Mouse (Mus musculus): ENCODE results near the gene Ddx20. TPM values are rescaled to one million over a fixed set of nuclear protein-coding genes. Genes with fewer than 3 reads are reported as not detected.

Ddx20 gene
- total RNA-seq, 4 experiments from 2014 or later: 9.0 to 11.7 (median 10.7) TPM

DNA sequence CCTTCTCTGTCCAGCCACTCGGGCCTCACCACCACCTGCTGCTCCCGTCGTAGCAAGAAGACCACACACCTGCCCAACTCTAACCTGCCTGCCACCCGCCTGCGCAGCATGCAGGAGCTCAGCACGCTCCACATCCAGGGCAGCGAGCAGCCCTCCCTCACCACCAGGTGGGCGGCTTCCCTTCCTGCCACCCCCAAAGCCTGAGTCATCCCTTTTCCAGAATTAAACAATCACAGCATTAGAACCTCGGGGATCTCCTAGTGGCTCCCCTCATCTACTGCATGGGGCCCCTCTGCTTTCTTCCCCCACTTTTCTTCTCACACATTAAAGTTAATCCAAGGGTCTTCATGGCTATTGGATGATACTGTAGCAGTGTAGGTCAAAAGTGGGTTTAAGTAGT lies 19.2 kb downstream of the Ddx20 start:
- no peak for DNase-seq (ENCODE audit: low spot score)

DNA sequence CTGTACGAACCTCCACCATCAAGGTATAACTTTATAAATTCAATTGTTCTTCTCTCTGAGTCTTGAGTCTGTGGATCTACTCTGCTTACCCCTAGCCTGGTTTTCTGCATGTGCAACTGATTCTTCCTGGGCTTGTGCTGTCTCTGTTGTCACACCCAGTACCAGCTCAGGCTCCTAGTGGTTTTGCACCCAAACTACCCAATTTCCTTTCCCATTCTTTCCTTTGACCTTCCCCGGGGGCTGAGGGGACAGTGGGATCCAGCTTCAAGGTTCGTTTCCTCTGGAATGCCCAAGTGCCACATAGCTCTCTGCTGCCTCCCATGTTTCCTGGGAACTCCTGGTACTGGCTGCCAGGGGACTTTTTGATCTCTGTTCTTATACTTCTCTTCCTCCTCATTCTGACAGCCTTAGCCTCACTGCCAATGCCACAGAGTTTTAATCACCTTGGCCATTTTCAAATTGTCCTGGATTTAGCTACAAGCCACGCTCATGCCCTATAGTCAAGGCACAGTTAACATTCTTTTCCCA lies 20.3 kb downstream of the Ddx20 start:
- no peak for DNase-seq (ENCODE audit: low spot score)

DNA sequence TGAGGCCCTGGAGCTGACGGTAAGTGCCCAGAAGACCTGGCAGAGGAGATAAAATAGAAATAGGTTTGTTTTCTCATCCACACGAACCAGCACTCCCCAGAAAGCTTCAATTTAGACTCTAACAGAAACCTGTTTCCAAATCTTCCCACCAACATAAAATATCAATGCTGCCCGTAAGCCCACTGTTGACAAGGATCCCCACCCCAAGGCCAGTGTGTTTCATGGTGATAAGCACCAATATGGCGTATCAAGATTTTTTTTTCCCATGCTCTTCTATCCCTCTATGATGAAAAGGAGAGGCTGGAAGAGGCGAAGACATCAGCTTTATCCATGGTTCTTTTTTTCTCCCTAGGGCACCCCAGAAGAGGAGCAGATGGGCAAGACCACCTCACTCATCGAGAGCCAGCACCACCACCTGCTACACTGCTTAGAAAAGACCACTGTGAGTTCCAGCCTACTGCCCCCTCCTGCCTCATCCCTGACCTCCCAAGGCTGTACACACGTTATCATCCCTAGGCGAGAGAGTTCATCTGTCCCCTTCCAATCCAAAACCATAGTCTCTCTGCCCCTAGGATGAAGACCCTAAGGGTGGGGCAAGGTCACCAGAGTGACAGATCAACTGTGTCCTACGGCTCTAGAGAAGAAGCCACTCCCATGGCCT lies 22.1 kb downstream of the Ddx20 start:
- no peak for DNase-seq (ENCODE audit: low spot score)

DNA sequence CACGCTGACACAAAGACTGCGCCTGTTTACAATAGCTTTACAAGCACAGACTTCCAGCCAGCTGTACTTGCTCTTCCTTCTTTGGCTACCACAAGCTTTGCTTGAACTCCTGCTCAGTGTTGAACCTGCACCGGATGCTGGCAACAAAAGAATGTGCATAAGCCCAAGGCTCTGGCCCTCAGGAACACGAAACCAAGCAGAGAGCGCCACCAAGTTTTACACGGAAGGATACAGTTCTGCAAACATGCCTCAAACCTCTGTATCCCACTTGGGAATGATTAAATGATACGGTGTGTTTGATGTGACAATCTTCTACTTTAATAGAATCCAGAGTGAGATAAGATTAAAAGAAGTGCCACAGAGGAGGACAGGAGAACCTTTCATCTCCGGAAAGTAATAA lies 24.3 kb downstream of the Ddx20 start:
- no peak for DNase-seq (ENCODE audit: low spot score)

DNA sequence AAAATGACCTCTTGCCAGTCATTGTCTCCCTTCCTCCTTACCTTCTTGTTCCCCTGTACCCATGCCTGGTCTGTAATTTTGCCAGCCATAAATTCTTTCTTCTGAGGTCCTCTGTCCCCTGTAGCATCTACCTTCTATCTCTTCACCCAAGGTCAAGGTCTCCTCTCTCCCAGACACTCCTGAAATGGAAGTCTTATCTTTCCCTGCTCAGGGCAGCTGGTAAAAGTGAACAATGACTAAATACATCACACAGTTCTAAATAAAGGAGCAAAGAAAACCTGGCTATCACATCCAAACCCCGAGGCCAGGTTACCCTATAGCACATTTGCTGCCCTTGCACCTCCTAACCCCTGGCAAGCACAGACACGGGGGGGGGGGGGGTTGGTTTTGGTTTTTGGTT lies 26.8 kb downstream of the Ddx20 start:
- DNase-seq (ENCODE audit: low spot score): peak; percentile 12

DNA sequence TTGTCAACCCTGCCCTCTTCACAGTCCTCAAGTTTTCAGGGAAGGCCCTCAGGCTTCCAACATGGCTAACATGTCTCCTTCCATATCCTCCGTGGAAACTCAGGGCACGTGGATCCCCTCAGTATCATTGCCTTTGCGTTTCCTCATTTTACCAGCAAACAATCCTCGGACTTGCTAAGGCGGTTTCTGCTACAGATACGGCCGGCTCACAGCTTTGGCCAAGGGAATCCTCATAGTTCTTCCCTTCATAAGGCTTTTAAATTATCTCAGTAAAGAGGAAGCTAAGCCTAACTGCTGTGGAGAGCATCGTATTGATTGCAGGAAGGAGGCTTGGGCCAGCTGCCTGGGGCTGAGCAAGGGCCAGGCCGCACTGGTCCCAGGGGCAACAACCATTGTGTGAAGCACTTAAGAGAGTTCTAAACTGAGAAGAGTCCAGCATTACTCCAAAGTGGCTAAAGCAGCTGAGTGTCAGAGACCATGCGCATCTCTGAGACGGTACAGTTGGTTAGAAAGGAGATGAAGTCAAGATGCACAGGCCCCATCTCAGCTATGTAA lies 32.3 kb downstream of the Ddx20 start:
- peak; percentile 14 for DNase-seq (ENCODE audit: low spot score)

DNA sequence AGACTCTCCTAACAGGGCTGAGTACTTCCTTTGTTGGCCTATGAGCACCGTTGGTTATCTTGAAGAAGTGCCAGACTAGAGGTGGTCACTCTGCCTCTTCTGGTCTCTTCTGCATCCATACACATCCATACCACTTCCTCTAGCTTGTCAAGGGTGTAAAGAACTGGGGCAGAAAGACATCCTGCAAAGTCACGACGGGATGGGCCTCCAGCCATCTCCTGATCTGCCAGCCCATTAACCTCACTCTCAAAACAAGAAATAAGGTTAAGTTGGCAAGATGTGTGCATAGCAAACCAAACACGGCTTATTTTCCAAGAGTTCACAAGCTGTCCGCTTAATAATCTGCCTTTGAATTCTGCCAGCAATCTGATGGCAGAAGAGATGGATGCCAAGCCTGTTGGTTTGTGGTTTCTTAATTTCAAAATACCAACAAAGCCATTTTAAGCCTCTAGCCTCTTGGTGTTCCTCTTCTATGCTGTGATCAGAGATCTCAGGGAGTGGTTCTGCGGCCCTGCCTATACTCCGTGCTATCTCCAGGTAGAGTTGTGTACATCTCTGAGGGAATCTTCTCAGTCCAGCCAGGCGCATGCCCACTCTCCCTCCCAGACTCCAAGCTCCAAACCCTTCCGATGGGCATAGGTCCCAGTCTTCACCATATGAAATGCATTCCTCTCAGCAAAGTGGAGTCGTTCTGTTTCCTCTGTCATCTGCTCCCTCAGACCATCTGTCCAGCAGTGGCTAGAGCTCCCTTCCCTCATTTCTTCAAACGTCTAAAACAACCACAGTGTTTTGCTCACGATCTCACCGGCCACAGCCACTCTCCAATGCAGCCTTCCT lies 33.6 kb downstream of the Ddx20 start:
- DNase-seq (ENCODE audit: low spot score): no peak

DNA sequence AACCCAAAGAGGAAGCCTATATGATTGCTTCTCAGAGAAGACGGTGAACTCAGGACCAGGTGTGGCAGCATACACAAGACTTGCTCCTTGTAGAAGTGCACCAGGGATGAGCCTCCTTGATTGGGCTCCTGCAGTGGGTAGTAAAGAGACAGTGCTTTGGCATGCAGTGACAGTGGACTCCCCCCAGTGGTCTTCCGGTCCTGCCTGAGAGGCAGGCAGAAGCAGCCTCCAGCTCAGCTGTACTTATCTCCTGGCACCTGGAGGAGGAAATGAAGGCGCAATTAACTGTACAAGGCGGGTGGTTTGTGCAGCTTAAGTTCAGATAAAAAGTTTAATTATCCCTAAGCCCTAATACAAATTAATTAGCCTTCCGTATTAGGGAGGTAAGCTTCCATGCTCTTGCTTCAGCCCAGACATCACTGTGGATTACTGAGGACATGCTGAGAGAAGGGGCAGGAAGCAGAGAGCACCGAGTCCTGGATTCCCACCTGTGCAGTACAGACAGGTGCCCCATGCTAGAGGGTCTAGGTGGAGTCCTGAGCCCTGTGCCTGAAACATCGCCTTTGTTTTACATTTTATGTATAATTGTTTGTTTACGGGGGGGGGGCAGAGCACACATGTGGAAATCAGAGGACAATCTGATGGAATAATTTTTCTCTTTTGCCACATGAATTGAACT lies 38.3 kb downstream of the Ddx20 start:
- no peak for DNase-seq (ENCODE audit: low spot score)

DNA sequence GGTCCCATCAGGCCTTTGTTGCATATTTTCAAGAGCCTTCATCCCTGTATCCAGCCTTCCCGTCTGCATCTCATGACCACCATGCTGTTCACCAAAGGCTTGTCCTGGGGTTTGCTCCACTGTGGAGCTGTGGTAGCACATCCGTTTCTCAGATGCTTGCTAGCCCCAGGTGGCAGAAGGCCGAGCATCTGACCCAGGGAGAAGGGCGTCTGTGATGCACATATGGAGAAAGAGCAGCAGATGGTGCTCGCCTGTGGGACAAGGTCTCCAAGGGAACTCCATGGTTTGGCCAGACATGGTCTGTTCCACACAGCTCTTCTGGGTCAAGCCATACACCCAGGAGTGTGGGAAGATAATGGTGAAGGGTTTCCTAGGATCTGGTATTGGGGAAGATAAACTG lies 43.8 kb downstream of the Ddx20 start:
- no peak for DNase-seq (ENCODE audit: low spot score)

DNA sequence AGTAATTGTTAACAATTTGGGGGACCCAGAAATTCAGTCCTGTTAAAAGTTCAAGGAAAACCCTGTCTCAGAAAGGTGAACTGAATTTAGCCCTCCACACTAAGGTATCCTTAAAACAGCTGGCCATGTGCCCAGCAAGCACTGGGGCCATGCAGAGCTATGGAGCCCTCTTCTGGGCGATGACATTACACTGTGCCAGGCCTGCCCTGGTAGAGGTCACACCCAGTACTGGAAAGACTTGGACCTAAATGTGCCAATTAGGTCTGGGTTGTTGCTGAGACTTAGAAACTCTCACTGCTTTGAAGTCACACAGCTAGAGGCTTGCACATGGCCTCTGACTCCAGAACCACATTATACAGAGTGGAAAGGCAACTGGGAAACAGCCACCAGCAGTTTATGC lies 45.2 kb downstream of the Ddx20 start:
- DNase-seq (ENCODE audit: low spot score): peak; percentile 52

DNA sequence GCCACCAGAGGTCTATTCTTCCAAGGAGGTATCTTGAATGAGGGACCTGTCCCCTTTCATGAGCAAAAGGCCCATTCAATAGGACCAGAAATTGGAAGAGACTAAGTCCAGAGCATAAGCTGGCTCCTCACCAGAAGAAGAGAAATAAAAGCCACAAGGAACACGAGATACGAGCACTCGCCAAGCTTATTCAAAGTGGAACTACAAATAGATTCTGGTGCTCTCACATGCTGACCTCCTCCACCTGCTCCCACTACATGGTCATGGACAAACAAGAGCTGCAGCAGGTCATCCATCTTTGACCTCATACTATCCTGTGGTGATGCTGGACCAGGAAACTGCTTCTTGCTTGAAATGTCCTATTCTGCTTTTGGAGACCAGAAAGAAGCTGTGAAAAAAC lies 54.4 kb downstream of the Ddx20 start:
- peak; percentile 19 for DNase-seq (ENCODE audit: low spot score)

DNA sequence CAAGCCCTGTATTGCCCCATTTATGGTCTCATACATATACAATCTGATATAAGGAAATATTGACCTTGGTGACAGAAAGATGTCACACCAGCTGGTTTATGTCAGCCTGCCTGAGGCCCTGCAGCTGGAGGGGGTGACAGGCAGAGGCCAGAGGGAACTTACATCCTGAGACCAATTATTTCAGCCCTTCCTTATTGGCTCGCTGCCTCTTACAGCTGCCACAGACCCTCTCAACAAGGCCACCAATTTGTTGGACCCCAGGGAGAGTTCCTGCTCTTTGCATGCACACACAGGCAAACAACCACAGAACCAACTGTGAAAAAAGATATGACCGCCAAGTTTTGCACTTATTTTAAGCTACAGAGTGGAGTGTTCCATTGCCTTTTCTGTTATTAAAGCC lies 55.1 kb downstream of the Ddx20 start:
- no peak for DNase-seq (ENCODE audit: low spot score)

Other genes starting within 250 kb of the Ddx20 start
- 10 to 100 TPM; 10.1 to 14.5 (median 12.3) TPM for gene Kcnd3, start 235.2 kb downstream of the Ddx20 start, total RNA-seq (2022)
- gene Inka2, start 17.0 kb upstream of the Ddx20 start, total RNA-seq (2022): 10 to 100 TPM; 13.8 to 20.0 (median 16.1) TPM
- gene Rap1a, start 113.8 kb upstream of the Ddx20 start, total RNA-seq (2022): 100 to 1,000 TPM in 2 of 4 experiments, 10 to 100 TPM in 2; 86.5 to 102 (median 97.8) TPM
- under 1 TPM in 3 of 4 experiments, not detected in 1; 0.25 to 0.44 (median 0.32) TPM for gene Adora3, start 183.3 kb upstream of the Ddx20 start, total RNA-seq (2022)
- gene Tmigd3, start 183.3 kb upstream of the Ddx20 start, total RNA-seq (2022): under 1 TPM in 3 of 4 experiments, not detected in 1; 0.27 to 0.62 (median 0.41) TPM
- 1 to 10 TPM in 1 of 4 experiments, under 1 TPM in 3; 0.28 to 1.3 (median 0.42) TPM for gene I830077J02Rik, start 245.1 kb upstream of the Ddx20 start, total RNA-seq (2022)